In the genomic region with DNA sequence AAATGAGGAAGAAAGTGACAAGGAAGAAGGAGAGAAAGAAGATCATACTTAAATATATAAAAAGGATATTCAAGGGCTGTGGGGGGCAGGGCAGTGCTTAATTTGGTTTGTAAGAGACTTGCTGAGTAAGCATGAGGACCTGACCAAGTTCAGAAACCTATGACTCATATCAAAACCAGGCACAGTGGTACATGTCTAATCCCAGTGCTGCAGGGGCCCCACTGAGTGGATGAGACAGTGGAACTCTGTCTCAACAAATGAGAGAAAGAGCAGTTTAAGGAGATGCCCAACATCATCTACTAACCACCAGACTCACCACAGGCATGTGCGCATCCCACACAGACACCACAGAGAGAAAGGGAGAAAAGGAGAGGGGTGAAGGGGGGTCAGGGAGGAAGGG, we compare ENCODE assay signal across 19 mouse cellular contexts. TPM values are rescaled to one million over a fixed set of nuclear protein-coding genes. Genes with fewer than 3 reads are reported as not detected.
"Had no signal": no experiment of that assay in that cellular context is flagged by ENCODE, and none has a peak within 500 bp of the region (broad histone marks: within the 10 kb centered on the region; RNA-seq: fewer than 3 reads in every experiment).

No protein-coding gene starts in this region.

- H3K36me3 ChIP-seq: kidney, embryonic 15.5 days; liver, embryonic 13.5 days; neural tube, embryonic 12.5 days had no signal

- H3K4me2 ChIP-seq: kidney, embryonic 15.5 days; liver, embryonic 13.5 days; neural tube, embryonic 12.5 days had no signal

- H3K27ac ChIP-seq: kidney, embryonic 15.5 days; left cerebral cortex, adult 2 months; liver, embryonic 13.5 days; macrophage; neural tube, embryonic 12.5 days had no signal

- H3K9me3 ChIP-seq: kidney, embryonic 15.5 days; liver, embryonic 13.5 days; neural tube, embryonic 12.5 days had no signal

- DNase-seq: kidney, postnatal 10 days; kidney, postnatal 36 days; layer of hippocampus, postnatal 36 days; liver, embryonic 13.5 days; lung, adult 2 months; midbrain, embryonic 14.5 days; retina, postnatal 1 day; right cerebral cortex, postnatal 25 days; thymus, adult 18-20 months; thymus, postnatal 36 days had no signal

- H3K27me3 ChIP-seq: kidney, embryonic 15.5 days; liver, embryonic 13.5 days; neural tube, embryonic 12.5 days had no signal

- H3K4me1 ChIP-seq: kidney, embryonic 15.5 days; liver, embryonic 13.5 days; neural tube, embryonic 12.5 days had no signal

- H3K4me3 ChIP-seq: kidney, embryonic 15.5 days; left cerebral cortex, adult 2 months; liver, embryonic 13.5 days; neural tube, embryonic 12.5 days had no signal

- H3K9ac ChIP-seq: kidney, embryonic 15.5 days; liver, embryonic 13.5 days; neural tube, embryonic 12.5 days had no signal

RNA-seq across cellular contexts. Expression of gene Dlx6, which starts 36.3 kb away (rescaled TPM):
- polyA plus RNA-seq: kidney, embryonic 15.5 days; liver, adult 2 months; liver, embryonic 13.5 days; liver, embryonic 16.5 days; lung, adult 2 months; lung, embryonic 16.5 days; macrophage; midbrain, embryonic 14.5 days; neural tube, embryonic 12.5 days; spleen, adult 2 months; urinary bladder, adult 2 months had no signal

RNA-seq across cellular contexts. Expression of gene Dlx5, which starts 55.0 kb away (rescaled TPM):
- polyA plus RNA-seq: liver, adult 2 months; liver, embryonic 13.5 days; lung, adult 2 months; macrophage; spleen, adult 2 months; urinary bladder, adult 2 months had no signal
